ENCODE assay signal across 8 mouse cellular contexts in the genomic region with DNA sequence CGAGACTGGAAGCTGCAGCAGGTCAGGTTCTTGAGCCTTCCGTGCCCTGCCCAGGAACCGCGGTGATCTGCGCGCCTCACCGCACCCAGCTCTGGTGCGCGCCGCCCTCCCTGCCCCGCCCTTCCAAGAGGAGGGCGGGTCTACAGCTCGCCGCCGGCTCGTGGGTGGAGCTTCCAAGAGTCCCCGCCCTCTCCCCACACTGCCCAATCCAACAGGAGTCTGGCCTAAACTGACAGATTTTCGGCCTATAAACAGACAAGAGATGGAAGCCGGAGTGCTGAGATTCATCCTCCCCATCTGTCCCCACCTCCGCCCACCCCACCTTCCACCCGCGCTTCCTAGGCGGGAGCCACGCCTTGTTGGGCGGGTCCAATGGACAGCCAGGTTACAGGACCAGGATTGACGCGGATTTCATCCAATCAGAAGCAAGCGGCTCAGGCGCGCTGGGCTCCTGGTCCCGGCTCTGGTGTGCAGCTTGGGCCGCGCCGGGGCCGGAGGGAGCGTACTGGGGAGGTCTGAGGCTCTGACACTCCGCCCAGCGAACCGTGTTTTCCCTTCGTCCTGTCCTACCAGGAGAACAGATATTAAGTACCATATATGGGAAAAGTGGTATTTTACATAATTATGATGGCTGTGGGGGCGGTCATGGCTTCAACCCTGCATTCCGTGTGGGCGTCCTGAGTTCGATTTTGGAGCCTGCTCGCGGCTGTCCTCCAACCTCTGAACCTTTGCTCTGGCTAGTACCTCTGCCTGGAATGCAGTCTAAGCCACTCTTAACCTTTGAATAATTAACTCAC. TPM values are rescaled to one million over a fixed set of nuclear protein-coding genes. Genes with fewer than 3 reads are reported as not detected.
DNase-seq lines count a peak whose midpoint lies in the region; ATAC-seq and TF ChIP-seq lines count a peak whose summit lies in the region.

A gene (minus strand): TSS at position 129 of the 797 bp plus-strand sequence.

- H3K79me3 ChIP-seq in C2C12 (ENCODE audit: low read depth) = peaks cover 46% of the 10 kb centered on the region

- peak; percentile 100 for DNase-seq in brain, embryonic 14.5 days (ENCODE audit: low read depth)
- peak; percentile 99 for DNase-seq in liver, adult 2 months (ENCODE audit: extremely low read depth, low read depth, low spot score)
- peak; percentile 100 for DNase-seq in splenic B cell, adult 2 months (ENCODE audit: low read depth, low spot score)

- H3K36me3 ChIP-seq in C2C12 (ENCODE audit: control insufficient read depth, insufficient read depth) (peaks cover 33% of the 10 kb centered on the region), myocyte (ENCODE audit: control insufficient read depth, insufficient read depth) (no peaks in the 10 kb centered on the region)
- H3K36me3 ChIP-seq in erythroblast, embryonic 14.5 days (ENCODE audit: control insufficient read depth) = peaks cover 18% of the 10 kb centered on the region
- H3K36me3 ChIP-seq in heart, embryonic 11.5 days (ENCODE audit: control insufficient read depth, insufficient read depth, low read length) = no peaks in the 10 kb centered on the region
- H3K36me3 ChIP-seq in kidney, embryonic 16.5 days (ENCODE audit: insufficient read depth, low read length) = no peaks in the 10 kb centered on the region
- H3K36me3 ChIP-seq in liver, adult 2 months (ENCODE audit: control insufficient read depth, insufficient read depth, low read length) = no peaks in the 10 kb centered on the region
- no peaks in the 10 kb centered on the region for H3K36me3 ChIP-seq in splenic B cell, adult 2 months (ENCODE audit: control insufficient read depth, insufficient read depth, low read length, poor library complexity, severe bottlenecking)

- peaks cover 62% of the 10 kb centered on the region for H3K4me1 ChIP-seq in erythroblast, embryonic 14.5 days (ENCODE audit: control insufficient read depth)
- H3K4me1 ChIP-seq in heart, embryonic 11.5 days (ENCODE audit: control insufficient read depth, insufficient read depth, low read length) = peaks cover 29% of the 10 kb centered on the region
- H3K4me1 ChIP-seq in kidney, embryonic 16.5 days (ENCODE audit: insufficient read depth, low read length) = peaks cover 39% of the 10 kb centered on the region
- peaks cover 19% of the 10 kb centered on the region for H3K4me1 ChIP-seq in liver, adult 2 months (ENCODE audit: control insufficient read depth, insufficient read depth, low read length)

- peak within 1 kb of the TSS; percentile 86 for H3K4me2 ChIP-seq in heart, embryonic 11.5 days
- peak within 1 kb of the TSS; percentile 82 for H3K4me2 ChIP-seq in kidney, embryonic 16.5 days (replicated peaks; ENCODE audit: low read depth, low read length)
- H3K4me2 ChIP-seq in myocyte (ENCODE audit: low read depth) = peak within 1 kb of the TSS; percentile 93

- H3K4me3 ChIP-seq in C2C12 (ENCODE audit: insufficient read depth, poor library complexity, severe bottlenecking) (peak within 1 kb of the TSS; percentile 100), myocyte (peak within 1 kb of the TSS; percentile 94)
- H3K4me3 ChIP-seq in erythroblast, embryonic 14.5 days (replicated peaks) = peak within 1 kb of the TSS; percentile 74
- H3K4me3 ChIP-seq in heart, embryonic 11.5 days (ENCODE audit: low read depth, low read length) = peak within 1 kb of the TSS; percentile 90
- H3K4me3 ChIP-seq in kidney, embryonic 16.5 days (ENCODE audit: low read length) = peak within 1 kb of the TSS; percentile 97
- peak within 1 kb of the TSS; percentile 98 for H3K4me3 ChIP-seq in liver, adult 2 months (ENCODE audit: insufficient read depth, low read depth, low read length)

- TF ChIP-seq POLR2A in brain, embryonic 14.5 days (IDR thresholded peaks at IDR 0.05; ENCODE audit: borderline replicate concordance, extremely low read depth, insufficient read depth, insufficient read length, poor library complexity, severe bottlenecking) = peak; percentile 81
- peak; percentile 98 for TF ChIP-seq POLR2A in liver, adult 2 months (IDR thresholded peaks at IDR 0.05; ENCODE audit: extremely low read depth, insufficient read depth, low read length)
- TF ChIP-seq POLR2A in myocyte (IDR thresholded peaks at IDR 0.05; ENCODE audit: insufficient read length, low read depth) = peak; percentile 98

- WGBS in heart, embryonic 11.5 days (ENCODE audit: insufficient replicate concordance) = under 1% methylated on average over 45 of the region's 46 CpGs
- WGBS in kidney, embryonic 16.5 days = under 1% methylated on average over 45 of the region's 46 CpGs
- WGBS in liver, adult 2 months = under 1% methylated on average over 46 of the region's 46 CpGs

- peak within 1 kb of the TSS; percentile 94 for H3ac ChIP-seq in C2C12 (ENCODE audit: control insufficient read depth, insufficient read length, low read depth)
- peak within 1 kb of the TSS; percentile 60 for H3ac ChIP-seq in myocyte (ENCODE audit: control insufficient read depth, insufficient read length)

- H3K27ac ChIP-seq in heart, embryonic 11.5 days (ENCODE audit: low read depth, low read length) = peak within 1 kb of the TSS; percentile 96
- peak within 1 kb of the TSS; percentile 98 for H3K27ac ChIP-seq in kidney, embryonic 16.5 days (ENCODE audit: low read length)
- H3K27ac ChIP-seq in liver, adult 2 months (replicated peaks; ENCODE audit: insufficient read depth, low read depth, low read length) = peak within 1 kb of the TSS; percentile 94

- H3K79me2 ChIP-seq in C2C12 (ENCODE audit: control insufficient read depth, insufficient read depth) (peaks cover 56% of the 10 kb centered on the region), myocyte (ENCODE audit: control insufficient read depth, insufficient read depth) (peaks cover 47% of the 10 kb centered on the region)
- peaks cover 34% of the 10 kb centered on the region for H3K79me2 ChIP-seq in liver, adult 2 months (ENCODE audit: control insufficient read depth, insufficient read depth, low read length)

- TF ChIP-seq CTCF in C2C12 (IDR thresholded peaks at IDR 0.05; ENCODE audit: control insufficient read depth, insufficient read depth, insufficient read length) = no peak
- no peak for TF ChIP-seq CTCF in brain, embryonic 14.5 days (IDR thresholded peaks at IDR 0.05; ENCODE audit: borderline replicate concordance, extremely low read depth, insufficient read depth, insufficient read length)
- TF ChIP-seq CTCF in liver, adult 2 months (IDR thresholded peaks at IDR 0.05; ENCODE audit: low read depth, low read length) = no peak

- peak; percentile 96 for ATAC-seq in heart, embryonic 11.5 days (replicated peaks; ENCODE audit: insufficient number of reproducible peaks, low FRiP score, low TSS enrichment)
- peak; percentile 98 for ATAC-seq in kidney, embryonic 16.5 days (ENCODE audit: low FRiP score, low TSS enrichment)

- H3K27me3 ChIP-seq in C2C12 (ENCODE audit: control insufficient read depth, insufficient read depth, insufficient read length) = no peaks in the 10 kb centered on the region
- no peaks in the 10 kb centered on the region; the same call in 1 of the 2 replicates for H3K27me3 ChIP-seq in erythroblast, embryonic 14.5 days (ENCODE audit: control insufficient read depth)
- H3K27me3 ChIP-seq in heart, embryonic 11.5 days (ENCODE audit: control insufficient read depth, insufficient read depth, low read length) = no peaks in the 10 kb centered on the region
- H3K27me3 ChIP-seq in kidney, embryonic 16.5 days (ENCODE audit: insufficient read depth, low read length) = no peaks in the 10 kb centered on the region
- no peaks in the 10 kb centered on the region for H3K27me3 ChIP-seq in liver, adult 2 months (ENCODE audit: control insufficient read depth, insufficient read depth, low read length)
- no peaks in the 10 kb centered on the region for H3K27me3 ChIP-seq in myocyte (ENCODE audit: control insufficient read depth, insufficient read depth, insufficient read length)
- no peaks in the 10 kb centered on the region for H3K27me3 ChIP-seq in splenic B cell, adult 2 months (ENCODE audit: control insufficient read depth, insufficient read depth, low read length, poor library complexity, severe bottlenecking)

- H3K9ac ChIP-seq in heart, embryonic 11.5 days (ENCODE audit: low read depth, low read length) = peak within 1 kb of the TSS; percentile 98
- peak within 1 kb of the TSS; percentile 93 for H3K9ac ChIP-seq in kidney, embryonic 16.5 days (replicated peaks; ENCODE audit: low read length)
- H3K9ac ChIP-seq in liver, adult 2 months (ENCODE audit: low read depth, low read length) = peak within 1 kb of the TSS; percentile 96

- H3K9me3 ChIP-seq in erythroblast, embryonic 14.5 days (ENCODE audit: control insufficient read depth, low read length) = no peaks in the 10 kb centered on the region
- H3K9me3 ChIP-seq in heart, embryonic 11.5 days (replicated peaks; ENCODE audit: control insufficient read depth, low read length) = no peaks in the 10 kb centered on the region
- H3K9me3 ChIP-seq in kidney, embryonic 16.5 days (ENCODE audit: low read length) = no peaks in the 10 kb centered on the region

TF ChIP-seq in C2C12, 6 proteins besides CTCF, POLR2A, EP300 and RAD21:
- TF ChIP-seq CEBPB (IDR thresholded peaks at IDR 0.05; ENCODE audit: low read depth) (no peak), MAX (IDR thresholded peaks at IDR 0.05) (peak; percentile 68)

TF ChIP-seq in myocyte, 11 proteins besides CTCF, POLR2A, EP300 and RAD21 (continues in another document):
- TF ChIP-seq MYOD1 (IDR thresholded peaks at IDR 0.05; ENCODE audit: control insufficient read depth in 1 of 3, insufficient read length in 2 of 3, low read depth in 2 of 3) = peak in 1 of 3 experiments; percentile 46
- no peak for TF ChIP-seq TCF3 (IDR thresholded peaks at IDR 0.05; ENCODE audit: insufficient read length, low read depth)
- peak in 1 of 3 experiments; percentile 54 for TF ChIP-seq MYOG (IDR thresholded peaks at IDR 0.05; ENCODE audit: control insufficient read depth in 1 of 3, insufficient read depth in 1 of 3, insufficient read length in 2 of 3, low read depth in 2 of 3)
- no peak for TF ChIP-seq CEBPB (IDR thresholded peaks at IDR 0.05; ENCODE audit: insufficient read depth, poor library complexity, severe bottlenecking)
- TF ChIP-seq E2F4 (IDR thresholded peaks at IDR 0.05; ENCODE audit: insufficient read depth) = peak; percentile 47
- TF ChIP-seq SRF (IDR thresholded peaks at IDR 0.05; ENCODE audit: control insufficient read depth, insufficient read length, low read depth) = peak; percentile 99
- TF ChIP-seq REST (IDR thresholded peaks at IDR 0.05; ENCODE audit: insufficient read depth, insufficient read length) = peak; percentile 70
- TF ChIP-seq USF1 (IDR thresholded peaks at IDR 0.05; ENCODE audit: low read depth) = no peak
- TF ChIP-seq POLR2AphosphoS2 (IDR thresholded peaks at IDR 0.05; ENCODE audit: insufficient read length, low read depth) = peak; percentile 100

RNA-seq across cellular contexts. Expression of the gene that starts here (rescaled TPM):
- polyA plus RNA-seq in C2C12 (2012; fragmentation: generic; extraction: Trizol) = 580 TPM
- 12.1 and 29.9 TPM in 2 replicates for polyA plus RNA-seq in brain, embryonic 14.5 days (2012; rRNA removed)
- polyA plus RNA-seq in erythroblast, embryonic 14.5 days (2012) = 10.4 and 10.9 TPM in 2 replicates
- 30.4 and 31.8 TPM in 2 replicates for polyA plus RNA-seq in heart, embryonic 11.5 days (2014; fragmentation: Nextera tagmentation; extraction: Ambion mirVana)
- polyA plus RNA-seq in kidney, embryonic 16.5 days (2015; fragmentation: Nextera tagmentation; extraction: Ambion mirVana) = 55.4 and 64.5 TPM in 2 replicates
- 54.4 and 69.5 TPM in 2 replicates for total RNA-seq in liver, adult 2 months (2014; rRNA removed)
- polyA plus RNA-seq in liver, adult 2 months (2012; rRNA removed) = 22.5 and 24.1 TPM in 2 replicates
- 466 TPM for polyA plus RNA-seq in myocyte (2012; fragmentation: generic; extraction: Trizol)

Comparison
In these comparisons a context has a peak if more than half of its experiments do, and no peak if none do; other contexts are left out.
1. Peak in every context shown above with its lines: DNase-seq, ATAC-seq, H3K4me3 ChIP-seq and H3K27ac ChIP-seq.